Mouse (Mus musculus): ENCODE measurements around the gene Grxcr1. TPM values are rescaled to one million over a fixed set of nuclear protein-coding genes. Genes with fewer than 3 reads are reported as not detected.

The Grxcr1 gene
- not detected for total RNA-seq (2021)
- long read RNA-seq, experiment 1: 0 reads
- long read RNA-seq, experiment 2: 0 reads

DNA sequence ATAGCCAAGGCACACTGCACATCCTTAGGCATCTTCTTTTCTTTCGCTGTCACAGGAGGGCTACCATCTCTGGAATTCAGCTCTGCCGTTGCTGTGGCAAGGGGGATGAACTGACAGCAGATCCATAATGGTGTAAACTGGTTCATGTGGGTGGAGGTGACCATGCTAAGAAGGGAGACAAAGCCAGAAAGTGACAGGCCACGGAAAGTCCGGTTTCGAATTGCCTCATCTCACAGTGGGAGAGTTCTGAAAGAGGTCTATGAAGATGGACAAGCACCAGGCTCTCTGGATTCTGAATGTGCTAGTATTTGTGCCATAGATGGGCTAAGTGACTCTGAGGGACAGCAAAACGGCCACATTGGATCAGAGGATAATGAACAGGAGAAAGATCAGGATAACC is at the start of gene Grxcr1:
Grxcr1 (plus strand) TSS at position 92 of the 400 bp plus-strand sequence.
- DNase-seq (ENCODE audit: low spot score in 2 of 2): no peak

DNA sequence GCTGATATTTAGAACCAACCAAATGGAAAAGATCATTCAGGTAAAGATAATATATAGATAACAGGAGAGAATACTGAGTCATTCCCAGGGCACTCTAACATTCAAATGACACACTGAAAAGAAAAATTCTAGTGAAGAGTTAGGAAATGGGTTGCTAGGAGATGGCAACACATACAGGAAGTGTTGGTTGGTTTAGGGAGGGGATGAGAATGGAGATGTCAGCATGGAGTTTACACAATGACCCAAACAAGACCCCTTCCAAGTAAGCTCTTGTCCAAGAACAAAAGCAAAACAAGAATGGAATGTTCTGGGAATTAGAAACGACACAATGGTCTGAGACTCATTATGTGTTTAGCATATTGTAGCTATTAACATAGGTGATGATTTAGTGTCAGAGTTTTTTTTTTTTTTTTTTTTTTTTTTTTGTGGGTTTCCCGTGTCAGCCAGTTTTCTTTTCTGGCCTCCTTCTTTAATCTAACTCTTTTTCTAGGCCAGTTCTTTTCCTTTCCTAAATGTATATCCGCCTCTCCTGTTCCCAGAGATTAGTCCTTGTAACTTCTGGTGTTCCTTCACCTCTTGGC is 49.6 kb upstream of the Grxcr1 start:
- DNase-seq (ENCODE audit: low spot score in 2 of 2): no peak

GRCm38 (mm10) chr5:67990426-67990825 is 41.2 kb upstream of the Grxcr1 start:
- DNase-seq (ENCODE audit: low spot score in 2 of 2): no peak

GRCm38 (mm10) chr5:68002611-68003010 is 29.0 kb upstream of the Grxcr1 start:
- DNase-seq (ENCODE audit: low spot score in 2 of 2): no peak

DNA sequence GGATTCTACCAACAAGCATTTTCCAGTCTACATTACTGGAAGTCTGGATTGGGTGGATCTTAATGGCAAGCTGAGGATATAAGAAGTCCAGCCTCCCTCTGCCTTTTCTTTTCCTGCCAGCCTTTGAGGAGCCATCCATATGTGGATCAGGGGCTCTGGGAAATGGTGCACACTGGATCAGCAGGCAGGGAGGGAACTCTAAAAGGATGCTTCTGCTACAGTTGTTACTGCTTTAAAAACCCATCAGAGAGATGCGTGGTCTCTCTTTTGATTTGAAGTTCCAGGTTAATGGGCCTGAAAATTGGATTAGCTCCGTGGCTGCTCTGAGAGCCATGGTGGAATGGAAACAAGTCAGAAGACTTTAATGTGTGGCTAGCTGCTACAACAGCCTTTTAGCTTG is 27.7 kb upstream of the Grxcr1 start:
- DNase-seq (ENCODE audit: low spot score in 2 of 2): no peak

DNA sequence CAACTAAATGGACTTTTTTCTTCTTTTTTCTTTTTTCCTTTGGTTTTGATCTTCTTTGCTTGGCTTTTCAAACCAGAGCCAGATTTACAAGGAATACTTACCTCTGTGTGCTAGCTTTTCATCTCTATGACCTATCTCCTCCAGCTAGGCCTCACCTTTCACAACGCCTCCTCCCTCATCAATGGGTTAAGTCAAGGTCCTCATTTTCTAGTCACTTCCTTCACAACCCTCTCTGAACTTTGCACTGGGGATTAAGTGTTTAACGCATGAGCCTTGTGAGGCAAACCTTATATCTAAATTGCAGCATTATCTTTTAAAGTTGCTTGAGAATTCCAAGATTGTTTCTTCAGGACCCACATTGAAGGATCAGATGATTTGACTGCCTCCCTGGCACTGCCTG is 27.2 kb upstream of the Grxcr1 start:
- DNase-seq (ENCODE audit: low spot score in 2 of 2): no peak

GRCm38 (mm10) chr5:68007074-68007473 is 24.6 kb upstream of the Grxcr1 start:
- no peak for DNase-seq (ENCODE audit: low spot score in 2 of 2)

DNA sequence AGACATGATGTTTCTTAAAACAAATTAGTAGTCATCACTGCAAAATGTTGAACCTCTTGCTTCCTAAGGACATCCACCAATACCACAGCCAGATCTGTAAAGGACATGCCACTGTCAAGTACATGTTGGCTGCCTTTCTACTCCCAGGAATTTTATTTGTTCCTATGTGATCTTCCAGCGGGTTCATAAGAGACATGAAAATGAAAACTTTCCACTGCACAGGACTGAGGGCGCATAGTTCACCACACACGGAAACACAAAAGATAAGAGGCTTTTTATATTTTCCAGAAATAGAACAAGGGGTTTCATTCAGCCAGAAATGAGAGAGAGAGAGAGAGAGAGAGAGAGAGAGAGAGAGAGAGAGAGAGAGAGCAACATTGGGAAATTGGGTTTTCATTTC is 20.1 kb upstream of the Grxcr1 start:
- DNase-seq (ENCODE audit: low spot score in 2 of 2): no peak

- peak; percentile 83 to 89 for DNase-seq (ENCODE audit: low spot score in 2 of 2)
These were observed 19.0 kb upstream of the Grxcr1 start for GRCm38 (mm10) chr5:68012618-68013017.

DNA sequence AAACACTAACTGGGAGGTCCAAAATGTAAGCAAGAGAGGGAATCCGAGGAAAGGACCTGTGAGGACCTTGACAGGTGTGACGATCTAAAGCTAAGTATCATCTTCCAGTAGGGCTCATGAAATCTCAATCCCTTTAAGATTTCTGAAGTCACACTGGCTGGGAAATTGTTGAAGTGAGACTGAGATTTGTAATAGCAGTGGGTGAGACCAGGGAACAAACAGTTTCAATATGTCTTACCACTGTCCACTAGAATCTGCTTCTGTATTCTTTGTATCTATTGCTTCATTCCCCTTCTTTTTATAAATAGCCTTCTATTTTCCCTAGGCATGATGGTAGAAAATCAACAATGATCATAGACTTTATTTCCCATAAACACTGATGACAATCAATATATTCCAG is 10.8 kb upstream of the Grxcr1 start:
- DNase-seq (ENCODE audit: low spot score in 2 of 2): no peak

DNA sequence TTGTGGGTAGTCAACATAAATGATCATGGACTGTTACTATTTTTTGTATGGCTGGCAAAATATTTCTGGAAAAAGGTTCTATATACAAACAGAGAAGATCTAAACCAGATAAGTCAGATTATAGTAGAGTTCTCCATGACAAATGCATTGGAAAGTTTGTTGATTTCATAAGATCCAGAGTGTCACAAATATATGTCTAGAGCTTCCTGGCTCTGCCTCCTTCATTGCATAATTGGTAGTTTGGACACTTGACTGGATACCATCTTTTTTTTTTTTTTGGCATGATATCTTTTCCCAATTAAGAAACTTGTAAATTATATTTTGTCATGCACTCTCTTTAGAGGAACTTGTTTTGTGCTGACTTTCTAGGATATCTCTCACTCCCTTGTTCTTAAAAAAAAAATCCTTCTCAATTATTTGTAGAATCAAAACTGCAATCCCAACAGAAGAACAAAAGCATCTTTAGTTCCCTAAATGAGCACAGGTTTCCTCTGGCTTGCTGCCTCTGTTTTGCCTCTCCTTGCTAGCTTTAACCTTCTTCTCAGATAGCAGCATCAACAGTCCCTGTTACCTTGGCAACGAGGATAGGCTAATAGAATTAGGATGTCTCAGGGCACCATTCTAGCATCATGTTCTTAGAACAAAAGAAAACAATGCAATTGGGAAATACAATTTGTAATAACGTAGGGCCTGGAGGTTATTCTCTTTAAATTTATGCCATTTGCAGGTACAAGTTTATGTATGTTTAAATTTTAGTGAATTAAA is 4.8 kb upstream of the Grxcr1 start:
- DNase-seq (ENCODE audit: low spot score in 2 of 2): no peak

GRCm38 (mm10) chr5:68027474-68027873 is 4.2 kb upstream of the Grxcr1 start:
- no peak for DNase-seq (ENCODE audit: low spot score in 2 of 2)

DNA sequence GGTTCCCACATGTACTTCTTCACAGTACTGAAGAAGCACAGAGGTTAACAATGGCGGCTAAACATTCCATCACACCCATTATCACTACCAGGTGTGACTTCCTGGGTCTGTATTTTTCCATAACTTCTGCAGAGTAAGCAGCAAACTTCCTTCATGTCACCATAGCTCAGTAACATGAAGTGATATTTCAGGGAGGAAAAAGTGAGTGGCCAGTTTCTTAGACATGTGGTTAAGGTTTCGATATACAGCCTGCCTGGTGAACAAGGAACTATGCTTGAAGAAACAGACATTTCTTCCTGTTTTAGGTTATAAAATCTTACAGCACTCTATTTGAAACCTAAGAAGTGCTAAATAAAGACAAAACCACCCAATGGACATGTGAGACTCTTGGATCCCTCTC is 1.7 kb downstream of the Grxcr1 start:
- no peak for DNase-seq (ENCODE audit: low spot score in 2 of 2)

- no peak for DNase-seq (ENCODE audit: low spot score in 2 of 2)
These were observed 7.4 kb downstream of the Grxcr1 start for GRCm38 (mm10) chr5:68039077-68039476.

DNA sequence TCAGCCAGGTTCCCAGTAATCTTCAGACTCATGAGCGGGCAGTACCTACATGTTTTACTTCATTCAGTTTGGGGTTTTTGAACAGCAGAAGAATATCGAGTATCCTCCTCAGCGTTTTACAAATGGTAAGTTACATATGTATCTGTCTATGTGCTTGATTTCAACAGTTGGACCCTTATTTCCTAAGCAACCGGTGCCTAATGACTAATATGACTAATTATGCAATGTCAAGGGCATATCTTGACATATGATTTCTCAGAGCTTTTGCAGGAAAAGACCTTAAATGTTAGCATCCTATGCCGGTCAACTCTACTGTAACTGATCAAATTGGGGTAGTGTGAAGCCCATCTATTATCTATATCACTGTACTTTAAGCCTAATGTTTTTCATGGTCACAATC is 11.7 kb downstream of the Grxcr1 start:
- DNase-seq (ENCODE audit: low spot score in 2 of 2): no peak

GRCm38 (mm10) chr5:68048783-68049182 is 17.1 kb downstream of the Grxcr1 start:
- DNase-seq (ENCODE audit: low spot score in 2 of 2): no peak

- no peak for DNase-seq (ENCODE audit: low spot score in 2 of 2)
These were observed 17.9 kb downstream of the Grxcr1 start for GRCm38 (mm10) chr5:68049536-68049935.

- DNase-seq (ENCODE audit: low spot score in 2 of 2): no peak
These were observed 19.5 kb downstream of the Grxcr1 start for GRCm38 (mm10) chr5:68051101-68051500.

GRCm38 (mm10) chr5:68057574-68057973 is 25.9 kb downstream of the Grxcr1 start:
- DNase-seq (ENCODE audit: low spot score in 2 of 2): no peak

GRCm38 (mm10) chr5:68068694-68069093 is 37.1 kb downstream of the Grxcr1 start:
- no peak for DNase-seq (ENCODE audit: low spot score in 2 of 2)

- no peak for DNase-seq (ENCODE audit: low spot score in 2 of 2)
These were observed 38.7 kb downstream of the Grxcr1 start for GRCm38 (mm10) chr5:68070308-68070707.

DNA sequence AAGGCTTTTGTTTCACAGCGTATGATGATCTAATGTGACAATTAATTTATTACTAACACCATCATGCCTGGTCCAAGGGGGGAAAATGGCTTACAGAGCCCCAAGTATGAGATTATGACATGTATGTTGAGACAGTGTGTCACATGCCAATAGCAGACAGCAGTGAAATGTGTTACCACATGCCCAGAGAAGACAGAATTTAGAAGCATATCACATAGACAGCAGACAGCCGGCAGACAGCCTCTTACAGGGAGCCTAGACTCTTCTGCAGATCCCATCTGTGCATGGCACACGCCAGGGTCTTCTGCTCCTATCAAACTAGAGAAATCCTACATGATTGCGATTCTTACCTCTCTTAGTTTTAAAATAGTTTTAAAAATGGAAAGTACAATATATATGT is 40.2 kb downstream of the Grxcr1 start:
- no peak for DNase-seq (ENCODE audit: low spot score in 2 of 2)

- DNase-seq (ENCODE audit: low spot score in 2 of 2): no peak
These were observed 55.0 kb downstream of the Grxcr1 start for GRCm38 (mm10) chr5:68086535-68087098.
